Mouse (Mus musculus) stomach, postnatal 0 days (tissue): Measurements from ENCODE around the gene Snx8. TPM values are rescaled to one million over a fixed set of nuclear protein-coding genes. Genes with fewer than 3 reads are reported as not detected.
A peak's percentile ranks its signal among the peaks of the same experiment; 100 is the strongest.

ENCODE experiments used
- ATAC-seq: fragments of 200-750 bp; cut with Nextera tagmentation; 2 replicates; pipeline ENCODE4 v1.8.0; 2017; ENCODE audit not compliant: low FRiP score, low TSS enrichment
- DNase-seq: peaks from one replicate; pipeline ENCODE4 v3.0.0-alpha.2; 2016; ENCODE audit warnings: low spot score
- H3K27ac ChIP-seq: fragments of 300-500 bp; sonication (generic); replicated peaks from 2 replicates; pipeline ENCODE4 v1.5.1; 2014; ENCODE audit warnings: mild to moderate bottlenecking, control low read depth
- H3K27me3 ChIP-seq: fragments of 300-500 bp; sonication (generic); 2 replicates; pipeline ENCODE4 v1.6.1; 2014; ENCODE audit warnings: low read length; ENCODE audit not compliant: control insufficient read depth, insufficient read depth
- H3K36me3 ChIP-seq: fragments of 300-500 bp; sonication (generic); 2 replicates; pipeline ENCODE4 v1.6.1; 2014; ENCODE audit warnings: low read length, mixed read lengths; ENCODE audit not compliant: control insufficient read depth, insufficient read depth
- H3K4me1 ChIP-seq: fragments of 300-500 bp; sonication (generic); replicated peaks from 2 replicates; pipeline ENCODE4 v1.6.1; 2014; ENCODE audit warnings: antibody characterized with exemption; ENCODE audit not compliant: control insufficient read depth, insufficient read depth
- H3K4me2 ChIP-seq: fragments of 300-500 bp; sonication (generic); replicated peaks from 2 replicates; pipeline ENCODE4 v1.6.1; 2014; ENCODE audit warnings: low read depth, mild to moderate bottlenecking, control low read depth, moderate library complexity
- H3K4me3 ChIP-seq: fragments of 300-500 bp; sonication (generic); 2 replicates; pipeline ENCODE4 v1.5.1; 2014; ENCODE audit warnings: low read depth, low read length, control low read depth
- H3K9ac ChIP-seq: fragments of 300-500 bp; sonication (generic); 2 replicates; pipeline ENCODE4 v1.6.1; 2014; ENCODE audit warnings: mild to moderate bottlenecking, low read length, control low read depth, mixed read lengths
- H3K9me3 ChIP-seq: fragments of 300-500 bp; sonication (generic); 2 replicates; pipeline ENCODE4 v1.6.1; 2016; ENCODE audit warnings: low read length; ENCODE audit not compliant: control insufficient read depth
- CTCF ChIP-seq: IDR thresholded peaks from 2 replicates; pipeline ENCODE4 v1.5.1; 2016; ENCODE audit warnings: antibody characterized with exemption, low read depth, mild to moderate bottlenecking, moderate library complexity
- EP300 ChIP-seq: optimal IDR thresholded peaks from 2 replicates; pipeline ENCODE3; 2016; ENCODE audit warnings: antibody characterized with exemption
- WGBS: fragments of 180-500 bp; shearing (Covaris S2); extraction: QIAGEN DNeasy Blood & Tissue Kit; methylation state at CpG from one replicate; pipeline ENCODE4 v1.1.7; 2014; 5-methylcytosine and 5-hydroxymethylcytosine counted together
- polyA plus RNA-seq: library from polyadenylated mRNA; unstranded; fragments of >200 nt; fragmentation: Nextera tagmentation; extraction: Ambion mirVana; gene quantifications from 2 replicates; pipeline ENCODE4 v1.2.1, GENCODE M21; 2015

The Snx8 gene
- polyA plus RNA-seq, 1 experiment from 2014 or later: 8.6 TPM

GRCm38 (mm10) chr5:140346050-140346449 lies 43.0 kb downstream of the Snx8 start:
- Histone ChIP-seq H3K9ac (no peak overlapping the region), H3K9me3 (no peaks in the 10 kb centered on the region), H3K4me2 (no peak overlapping the region), H3K36me3 (0 out of 2 replicates have a peak, but pooled peaks cover 4% of the 10 kb centered on the region), H3K27ac (no peak overlapping the region), H3K4me1 (no peaks in the 10 kb centered on the region), H3K4me3 (no peak overlapping the region), H3K27me3 (no peaks in the 10 kb centered on the region)
- 74% methylated on average over 1 of the region's 1 CpGs for WGBS
- TF ChIP-seq CTCF (no peak), EP300 (no peak)
- no peak for ATAC-seq
- DNase-seq: no peak

GRCm38 (mm10) chr5:140345244-140345643 lies 43.8 kb downstream of the Snx8 start:
- WGBS: 81% methylated on average over 4 of the region's 4 CpGs

GRCm38 (mm10) chr5:140342880-140343279 lies 46.2 kb downstream of the Snx8 start:
- Histone ChIP-seq H3K9me3 (no peaks in the 10 kb centered on the region), H3K4me3 (no peak overlapping the region), H3K9ac (no peak overlapping the region), H3K27ac (no peak overlapping the region), H3K27me3 (no peaks in the 10 kb centered on the region), H3K4me2 (no peak overlapping the region), H3K4me1 (no peaks in the 10 kb centered on the region), H3K36me3 (peaks cover 8% of the 10 kb centered on the region; the same call in 1 of the 2 replicates)
- ATAC-seq: no peak
- 81% methylated on average over 4 of the region's 4 CpGs for WGBS
- no peak for DNase-seq
- peak; percentile 58 for TF ChIP-seq CTCF
- no peak for TF ChIP-seq EP300

More at GRCm38 (mm10) chr5:140345244-140345643, 43.8 kb downstream of the Snx8 start:
- Histone ChIP-seq H3K27me3 (no peaks in the 10 kb centered on the region), H3K4me3 (no peak overlapping the region), H3K4me2 (no peak overlapping the region), H3K9me3 (no peaks in the 10 kb centered on the region), H3K27ac (no peak overlapping the region), H3K4me1 (no peaks in the 10 kb centered on the region), H3K36me3 (0 out of 2 replicates have a peak, but pooled peaks cover 4% of the 10 kb centered on the region), H3K9ac (no peak overlapping the region)
- ATAC-seq: no peak
- no peak for TF ChIP-seq EP300
- DNase-seq: no peak

GRCm38 (mm10) chr5:140339836-140340235 lies 49.2 kb downstream of the Snx8 start:
- H3K9me3 ChIP-seq: no peaks in the 10 kb centered on the region
- 84% methylated on average over 3 of the region's 3 CpGs for WGBS
- no peaks in the 10 kb centered on the region for H3K4me1 ChIP-seq
- H3K27ac ChIP-seq: no peak overlapping the region
- no peak for DNase-seq
- no peak overlapping the region for H3K4me2 ChIP-seq
- H3K27me3 ChIP-seq: no peaks in the 10 kb centered on the region
- no peak for TF ChIP-seq EP300
- no peak for TF ChIP-seq CTCF
- no peak overlapping the region for H3K9ac ChIP-seq
- ATAC-seq: no peak
- H3K36me3 ChIP-seq: peaks cover 7% of the 10 kb centered on the region; the same call in 1 of the 2 replicates
- no peak overlapping the region for H3K4me3 ChIP-seq

- Histone ChIP-seq H3K27ac (no peak overlapping the region), H3K4me3 (no peak overlapping the region), H3K9ac (no peak overlapping the region), H3K4me1 (no peaks in the 10 kb centered on the region), H3K4me2 (no peak overlapping the region), H3K9me3 (no peaks in the 10 kb centered on the region), H3K27me3 (no peaks in the 10 kb centered on the region), H3K36me3 (peaks cover 7% of the 10 kb centered on the region; the same call in 1 of the 2 replicates)
- DNase-seq (no peak), ATAC-seq (no peak)
- TF ChIP-seq CTCF (peak; percentile 33; the same call in 1 of the 2 replicates), EP300 (no peak)
- WGBS: 92% methylated on average over 4 of the region's 4 CpGs
Measured at GRCm38 (mm10) chr5:140338779-140339178, 50.3 kb downstream of the Snx8 start.

DNA sequence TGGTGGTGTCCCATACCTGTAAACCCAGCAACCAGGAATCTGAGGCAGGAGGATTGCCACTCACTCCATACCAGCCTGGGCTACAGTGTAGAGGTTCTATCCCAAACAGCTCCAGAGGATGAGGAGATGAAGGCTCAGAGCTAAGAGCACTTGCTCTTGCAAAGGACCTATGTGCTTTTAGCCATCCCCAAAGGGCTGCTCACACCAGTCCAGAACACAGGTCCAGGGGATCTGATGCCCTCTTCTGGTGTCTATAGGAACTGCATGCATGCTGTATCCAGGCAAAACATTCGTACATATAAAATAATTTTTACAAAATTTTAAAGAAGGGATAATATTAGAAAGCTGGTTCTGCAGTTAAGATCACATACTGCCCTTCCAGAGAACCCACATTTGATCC lies 52.4 kb downstream of the Snx8 start:
- ATAC-seq: no peak
- Histone ChIP-seq H3K9me3 (no peaks in the 10 kb centered on the region), H3K27me3 (no peaks in the 10 kb centered on the region), H3K4me1 (no peaks in the 10 kb centered on the region; the same call in 1 of the 2 replicates), H3K4me3 (no peak overlapping the region), H3K9ac (no peak overlapping the region), H3K4me2 (no peak overlapping the region), H3K27ac (no peak overlapping the region), H3K36me3 (peaks cover 7% of the 10 kb centered on the region; the same call in 1 of the 2 replicates)
- 75% methylated on average over 1 of the region's 1 CpGs for WGBS
- TF ChIP-seq EP300 (no peak), CTCF (peak; percentile 83)
- peak; percentile 43 for DNase-seq
